Mouse (Mus musculus): ENCODE results near the gene Znrf4.

The Znrf4 gene

DNA sequence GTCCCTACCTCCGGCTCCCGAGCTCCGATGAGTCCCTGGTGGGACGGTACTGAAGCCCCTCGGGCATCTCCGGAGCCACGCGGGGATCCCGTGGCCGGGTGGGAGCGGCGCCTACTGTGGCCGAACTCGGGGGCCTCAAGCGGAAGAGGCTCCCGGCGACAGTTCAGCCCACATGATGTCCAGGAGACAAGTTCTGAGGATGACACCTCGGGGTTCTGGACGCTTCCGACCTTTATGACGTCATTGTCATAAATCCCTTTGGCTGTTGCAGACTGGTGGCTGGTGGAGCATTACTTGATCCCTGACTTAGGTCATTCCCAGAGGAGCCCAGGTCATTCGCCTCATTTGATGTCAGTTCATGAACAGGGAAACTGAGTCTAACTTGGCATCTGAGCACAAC is at the start of gene Znrf4:
TSS of gene Znrf4 (minus strand) at position 122 of the 400 bp plus-strand sequence.
- DNase-seq = no peak

DNA sequence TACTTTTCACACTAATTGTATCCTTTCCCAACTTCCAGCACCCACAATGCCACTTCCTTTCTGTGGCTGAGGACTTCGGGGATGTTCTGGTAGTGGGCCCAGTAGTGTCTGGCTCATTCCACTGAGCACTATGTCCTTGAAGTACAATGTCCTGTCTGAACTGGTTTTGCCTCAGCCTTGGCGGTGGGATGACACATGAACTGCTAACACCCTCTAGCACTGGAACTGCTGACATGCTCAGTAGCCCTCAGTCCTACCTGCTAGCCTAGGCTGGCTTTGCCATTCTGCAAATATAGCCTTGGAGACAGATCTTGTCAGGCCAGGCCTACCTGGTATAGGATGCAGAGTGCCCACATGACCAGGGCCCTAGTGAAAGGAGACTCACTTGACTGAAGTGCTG is 49.6 kb upstream of the Znrf4 start:
- DNase-seq = no peak

DNA sequence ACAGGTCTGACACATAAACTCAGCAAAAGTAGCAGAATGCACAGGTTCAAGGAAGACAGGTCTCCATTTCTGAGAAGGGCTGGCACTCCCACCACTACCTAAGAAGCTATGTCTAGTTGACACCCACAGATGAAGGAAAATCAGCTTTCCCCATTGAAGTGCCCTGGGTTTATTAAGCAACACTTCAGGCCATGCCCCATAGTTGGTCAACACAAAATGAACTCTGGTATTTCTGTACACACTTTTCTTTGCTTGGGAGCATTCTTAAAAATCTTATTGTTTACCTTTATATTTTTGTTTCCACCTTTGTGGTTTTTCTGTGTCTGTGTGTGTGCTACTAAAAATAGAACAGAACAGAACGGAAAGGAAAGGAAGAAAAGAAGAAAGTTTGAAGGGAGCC is 47.9 kb upstream of the Znrf4 start:
- DNase-seq = no peak

DNA sequence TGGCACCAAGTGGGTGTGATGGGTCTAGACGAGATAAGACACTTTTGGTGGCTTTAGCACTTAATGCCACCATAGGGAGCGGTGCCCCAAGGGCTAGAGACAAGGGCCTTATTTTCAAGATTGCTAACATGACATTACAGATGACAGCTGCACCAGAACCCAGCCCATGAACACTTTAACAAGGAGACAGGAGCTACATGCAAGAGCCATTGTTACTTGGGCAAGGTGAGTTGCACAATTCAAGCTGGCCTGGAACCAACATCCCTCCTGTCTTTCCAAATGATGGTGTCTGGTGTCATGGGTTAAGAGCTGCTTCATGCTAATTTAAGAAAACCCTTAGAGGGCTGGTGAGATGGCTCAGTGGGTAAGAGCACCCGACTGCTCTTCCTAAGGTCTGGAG is 47.2 kb upstream of the Znrf4 start:
- DNase-seq = no peak

DNA sequence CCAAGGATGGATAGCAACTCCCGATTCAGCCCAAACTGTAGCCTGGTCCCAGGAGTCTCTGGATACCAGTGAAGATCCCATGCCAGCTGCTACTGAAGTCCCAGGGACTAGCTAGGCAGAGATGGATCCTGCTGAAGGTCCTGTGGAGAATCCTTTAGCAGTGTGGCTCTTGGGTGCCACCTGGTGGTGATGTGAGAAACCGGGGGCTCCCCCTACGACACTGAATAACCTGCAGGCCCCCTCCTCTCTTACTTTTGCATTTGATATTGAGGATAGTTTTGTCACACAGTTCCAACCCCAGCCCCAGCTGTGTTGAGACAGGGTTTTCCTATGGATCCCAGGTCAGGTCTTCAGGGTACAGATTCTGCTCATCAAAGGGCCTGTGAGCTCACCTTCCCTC is 46.2 kb upstream of the Znrf4 start:
- peak; percentile 39 for DNase-seq

DNA sequence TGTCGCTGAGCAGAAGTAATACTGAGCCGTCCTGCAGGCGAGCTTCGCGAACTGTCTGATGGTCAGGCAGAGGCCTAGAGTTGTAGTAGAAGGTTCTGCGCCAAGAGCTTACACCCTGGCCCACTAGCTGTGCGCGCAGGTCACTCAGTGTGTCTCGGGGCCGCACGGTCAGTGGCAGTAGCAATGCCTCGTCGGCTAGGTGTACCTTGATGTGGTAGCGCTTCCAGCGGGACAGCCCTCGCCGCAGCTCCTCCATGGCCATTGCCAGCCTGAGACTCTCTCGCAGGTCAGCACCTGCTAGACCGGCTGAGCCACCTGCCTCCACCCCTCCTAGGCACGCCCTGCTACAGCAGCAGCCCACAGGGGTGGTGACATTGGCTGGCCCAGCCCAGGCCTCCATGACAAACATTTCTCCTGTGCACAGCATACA is 41.9 kb upstream of the Znrf4 start, which contains the start of gene Gm20219:
TSS of gene Gm20219 (minus strand) at position 266 of the 430 bp plus-strand sequence.
- DNase-seq = peak; percentile 34

DNA sequence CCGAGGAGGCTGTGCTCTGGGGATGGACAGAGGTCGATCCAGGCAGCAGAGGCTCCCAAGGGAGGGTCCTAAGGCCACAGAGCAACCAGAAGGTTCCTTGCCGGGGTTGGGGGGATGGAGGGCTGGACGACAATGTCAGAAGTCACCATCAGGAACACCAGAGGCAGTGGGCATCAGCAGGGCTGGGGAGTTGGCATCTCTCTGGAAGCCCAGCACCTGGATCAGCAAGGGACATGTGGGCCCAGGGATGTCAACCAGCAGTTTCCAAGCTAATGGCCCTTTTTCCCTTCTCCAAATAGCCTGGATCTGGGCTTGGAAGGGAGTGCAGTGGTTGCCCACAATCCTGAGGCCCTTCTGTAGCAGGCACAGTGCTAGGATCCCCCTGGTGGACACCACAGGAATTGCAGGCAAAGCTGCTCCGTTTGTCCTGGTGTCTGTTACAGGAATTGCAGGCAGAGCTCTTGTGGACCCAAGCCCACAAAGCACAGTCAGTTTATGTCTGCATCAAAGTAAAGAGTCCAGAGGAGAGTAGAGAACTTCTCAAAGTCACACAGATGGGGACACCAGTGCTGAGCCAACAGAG is 40.6 kb upstream of the Znrf4 start:
- peak; percentile 51 for DNase-seq

DNA sequence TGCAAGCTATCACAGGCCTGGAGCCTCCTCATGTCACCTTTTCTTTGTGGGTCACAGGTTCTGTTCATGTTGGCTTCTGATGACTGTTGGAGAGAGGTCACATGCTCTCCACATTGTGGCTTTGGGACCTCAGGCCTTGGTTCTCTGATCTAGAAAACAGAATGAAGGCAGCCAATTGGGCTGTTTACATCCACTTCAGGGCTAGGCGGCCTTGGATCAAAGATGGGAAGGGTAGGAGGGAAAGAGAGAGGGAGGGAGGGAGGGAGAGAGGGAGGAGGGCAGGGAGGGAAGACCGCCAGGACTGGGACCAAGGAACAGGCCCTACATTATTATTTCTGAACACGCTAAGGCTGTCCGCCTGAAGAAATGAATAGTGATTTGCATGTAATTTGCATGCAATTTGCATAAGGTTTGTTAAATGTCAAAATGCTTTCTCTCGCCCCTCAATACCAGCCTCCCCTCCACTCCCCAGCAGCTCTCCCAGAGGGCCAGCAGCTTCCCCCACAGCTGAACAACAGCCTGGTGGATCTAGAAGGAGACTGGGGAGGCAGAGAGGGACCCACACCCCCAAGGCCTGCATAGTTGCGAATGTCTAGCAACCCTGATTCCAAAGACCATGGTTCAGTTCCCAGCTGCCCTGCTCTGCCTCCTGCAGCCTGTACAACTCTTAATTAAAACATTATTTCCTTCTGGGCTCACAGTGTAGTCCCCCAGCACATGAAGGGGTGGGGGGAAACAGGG is 39.8 kb upstream of the Znrf4 start:
- DNase-seq = no peak

DNA sequence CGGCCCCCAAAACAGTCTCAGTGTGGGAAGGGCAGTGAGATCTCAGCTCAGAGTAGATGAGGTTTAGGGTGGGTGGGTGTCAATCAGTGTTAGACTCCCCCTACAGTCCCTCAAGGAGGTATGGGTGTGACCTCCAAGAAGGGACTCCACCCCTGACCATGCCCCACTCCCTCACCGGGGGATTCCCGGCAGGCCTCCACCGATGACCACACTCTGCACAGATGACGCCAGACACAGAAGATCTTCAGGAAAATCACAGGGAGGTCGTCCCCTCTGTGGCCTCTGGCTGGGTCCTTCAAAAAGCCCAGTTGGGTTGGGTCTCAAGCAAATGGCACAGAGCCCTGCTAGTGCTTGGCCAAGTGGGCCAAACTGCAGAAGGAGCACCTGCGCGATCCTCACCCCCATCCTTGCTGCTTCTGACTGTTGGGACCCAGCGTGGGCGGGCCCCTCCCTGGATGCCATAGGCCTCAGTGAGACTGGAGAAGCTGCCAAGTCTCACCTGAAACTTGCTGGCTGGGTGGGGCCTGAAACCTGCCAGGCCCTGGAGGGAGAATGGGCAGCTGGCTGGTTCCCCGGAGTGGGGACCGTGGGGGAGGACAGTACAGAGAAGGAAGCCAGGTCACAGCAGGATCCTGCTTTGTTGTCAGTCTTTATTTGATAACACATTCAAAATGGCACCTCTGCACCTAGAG is 38.7 kb upstream of the Znrf4 start:
- DNase-seq = no peak

DNA sequence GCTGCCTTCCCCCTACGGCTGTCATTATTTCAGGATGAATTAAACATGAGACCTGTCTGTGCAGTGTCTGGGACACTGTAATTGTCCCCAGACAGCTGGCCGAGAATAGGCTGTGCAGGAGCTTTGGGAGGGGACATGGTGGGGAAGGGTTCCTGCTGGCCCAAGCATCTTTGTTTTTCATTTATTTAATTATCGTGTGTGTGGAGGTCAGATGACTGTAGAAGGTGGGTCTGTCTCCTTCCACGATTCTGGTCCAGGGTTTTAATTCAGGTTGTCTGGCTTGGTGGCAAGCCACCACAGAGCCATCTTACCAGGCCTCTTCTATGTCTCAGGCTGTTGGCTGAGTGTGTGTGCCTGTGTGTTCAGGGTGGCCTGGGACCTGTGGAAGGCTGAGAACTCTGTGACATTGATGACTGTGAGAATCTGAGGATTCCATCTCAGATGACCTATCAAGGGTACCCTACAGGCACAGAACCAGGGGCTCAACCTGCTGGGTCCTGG is 36.4 kb upstream of the Znrf4 start:
- no peak for DNase-seq

DNA sequence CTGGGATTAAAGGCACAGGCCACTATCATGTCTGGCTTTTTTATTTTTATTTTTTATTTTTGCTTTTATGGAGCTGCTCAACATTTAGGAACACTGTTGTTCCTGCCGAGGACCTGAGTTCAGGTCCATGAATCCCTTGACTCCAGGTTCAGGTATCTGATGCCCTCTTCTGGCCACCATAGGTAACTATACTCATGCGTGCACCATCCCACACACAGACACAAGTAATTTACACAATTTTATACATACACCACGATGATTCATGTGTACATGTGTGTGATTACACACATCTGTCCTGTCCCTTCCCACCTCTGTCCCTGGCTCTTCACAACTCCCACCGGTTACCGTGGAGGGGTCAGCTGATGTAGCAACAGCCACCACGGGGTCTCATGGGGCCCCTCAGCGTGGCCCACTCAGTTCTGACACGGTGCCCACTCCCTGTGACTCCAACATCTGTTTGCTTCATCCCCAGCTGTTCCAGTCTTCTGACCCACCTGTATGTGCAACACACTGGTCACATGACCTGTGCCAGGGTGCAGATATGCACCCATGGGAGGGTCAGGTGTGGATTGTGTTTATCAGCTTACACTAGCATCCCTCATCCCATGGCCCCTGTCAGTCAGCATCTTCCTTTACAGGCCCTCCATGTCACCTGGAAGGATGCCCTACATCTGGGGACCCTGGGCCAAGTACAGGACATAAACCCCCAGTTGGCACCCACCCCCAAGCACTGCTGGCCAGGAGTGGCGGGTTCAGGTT is 35.8 kb upstream of the Znrf4 start:
- DNase-seq = no peak

DNA sequence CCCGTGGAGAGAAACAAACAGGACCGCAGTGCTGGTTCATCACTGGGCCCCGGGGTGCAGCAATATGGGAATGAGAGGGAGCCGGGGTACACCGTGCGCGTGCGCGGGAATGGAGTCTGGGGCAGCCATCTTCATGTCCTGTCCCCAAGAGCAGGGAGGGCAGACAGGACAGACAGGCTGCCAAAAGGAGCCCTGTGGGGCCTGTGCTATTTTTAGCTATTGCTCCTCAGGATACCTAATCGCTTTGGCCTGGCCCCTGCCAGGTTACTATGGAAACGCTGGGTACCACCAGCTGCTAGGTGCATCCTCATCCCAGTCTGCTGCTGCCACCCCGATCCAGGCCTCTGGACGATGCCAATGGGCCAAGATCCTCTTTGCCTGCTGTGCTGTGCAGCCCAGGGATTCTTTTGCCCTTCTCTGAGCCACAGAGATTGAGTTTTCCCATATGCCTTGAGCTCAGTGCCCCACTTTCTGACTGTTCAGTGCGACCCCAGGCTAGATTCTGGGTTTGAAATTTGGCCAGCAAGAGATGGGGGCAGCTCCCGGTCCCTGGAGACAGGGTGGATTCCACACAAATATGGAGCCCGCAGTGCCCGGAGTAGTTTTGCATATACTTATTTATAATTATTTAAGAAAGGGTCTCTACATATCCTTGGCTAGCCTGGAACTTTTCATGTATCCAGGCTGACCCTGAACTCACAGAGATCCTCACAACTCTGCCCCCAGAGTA is 35.0 kb upstream of the Znrf4 start:
- DNase-seq = no peak

DNA sequence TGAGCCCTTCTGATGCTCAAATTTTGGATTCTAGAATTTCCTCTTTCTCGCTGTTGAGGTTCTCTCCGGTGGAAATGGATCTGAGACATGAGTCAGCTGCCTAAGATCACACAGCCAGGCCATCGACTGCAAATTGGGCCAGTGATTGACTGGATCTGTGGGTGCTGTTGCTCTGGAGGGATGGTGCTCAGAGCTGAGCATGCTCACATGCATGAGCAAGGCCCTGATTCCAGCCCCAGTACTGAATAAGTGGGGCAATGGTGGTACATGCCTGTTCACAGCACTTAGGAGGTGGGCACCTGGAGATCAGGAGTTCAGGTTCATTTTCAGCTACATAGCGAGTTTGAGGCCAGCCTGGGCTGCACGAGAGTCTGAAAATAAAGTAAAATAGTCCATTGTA is 34.3 kb upstream of the Znrf4 start:
- DNase-seq = no peak

DNA sequence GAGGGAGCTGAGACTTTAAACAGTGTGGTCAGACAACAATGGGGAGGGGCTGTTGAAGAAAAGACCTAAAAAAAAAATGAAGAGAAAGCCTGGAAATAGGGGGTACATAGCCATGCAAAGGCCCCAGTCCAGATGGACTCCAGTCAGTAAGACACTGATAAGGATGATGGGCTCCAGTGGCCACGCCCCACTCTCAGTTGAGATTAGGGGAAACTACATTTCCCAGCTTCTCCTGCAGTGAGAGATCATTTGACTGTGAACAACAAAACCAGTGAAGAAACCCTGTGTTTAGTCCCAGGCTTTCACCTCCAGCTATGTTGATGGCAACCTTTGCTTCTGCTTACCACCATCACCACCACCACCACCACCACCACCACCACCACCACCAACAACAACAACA is 33.7 kb upstream of the Znrf4 start:
- no peak for DNase-seq

DNA sequence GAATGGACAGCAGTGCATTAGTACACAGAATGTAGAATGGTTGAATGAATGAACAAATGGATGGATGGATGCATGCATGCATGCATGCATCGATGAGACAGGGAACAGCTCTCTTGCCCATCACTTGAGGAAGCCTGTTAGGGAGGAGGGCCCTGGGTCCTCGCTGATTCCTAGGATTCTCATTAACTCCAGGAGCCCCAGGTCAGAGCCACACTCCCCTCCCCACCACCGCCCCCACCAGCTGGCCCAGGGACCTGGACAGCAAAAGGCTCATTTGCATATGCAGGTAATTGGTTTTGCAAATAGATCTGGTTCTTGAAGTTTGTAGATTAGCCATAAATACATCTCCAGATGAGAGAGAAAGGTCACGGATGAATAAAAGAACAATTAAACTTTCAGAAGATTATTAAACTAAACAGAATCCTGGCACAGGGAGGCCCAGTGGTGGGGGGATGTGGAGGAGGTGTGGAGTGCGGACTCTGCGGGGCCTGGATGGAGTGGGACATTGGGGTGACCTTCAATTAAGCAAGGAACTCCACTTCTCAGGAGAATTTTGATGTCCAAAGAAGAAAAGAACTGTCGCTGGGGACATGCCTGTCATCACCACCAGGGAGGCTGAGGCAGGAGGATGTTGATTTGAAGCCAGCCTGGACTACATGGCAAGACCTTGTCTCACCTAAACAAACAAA is 32.6 kb upstream of the Znrf4 start:
- no peak for DNase-seq

DNA sequence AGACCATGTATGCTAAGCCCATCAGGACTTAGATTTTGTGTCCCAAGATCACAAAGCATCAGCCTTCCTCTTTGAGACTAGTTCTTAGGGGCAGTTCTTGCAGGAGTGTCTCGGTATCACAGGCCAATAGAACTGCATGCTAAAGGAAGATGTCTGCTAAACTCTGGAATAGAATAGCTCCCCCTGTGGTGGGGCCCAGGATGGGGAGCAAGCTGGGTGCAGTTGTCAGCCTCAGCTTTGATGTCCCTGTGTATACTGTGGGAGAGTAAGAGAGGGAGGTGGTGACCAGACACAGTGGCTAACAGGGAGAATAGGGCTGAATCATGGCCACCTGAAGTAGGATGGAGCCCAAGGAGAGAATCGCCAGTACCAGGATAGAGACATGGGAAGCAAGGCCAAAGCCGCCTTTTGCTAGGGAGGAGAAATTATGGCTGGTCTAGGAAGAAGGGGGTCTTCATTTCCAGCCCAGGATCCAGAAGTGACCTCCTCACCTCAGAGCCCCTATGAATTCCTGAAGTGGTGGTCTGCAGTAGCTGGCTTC is 31.5 kb upstream of the Znrf4 start:
- no peak for DNase-seq

DNA sequence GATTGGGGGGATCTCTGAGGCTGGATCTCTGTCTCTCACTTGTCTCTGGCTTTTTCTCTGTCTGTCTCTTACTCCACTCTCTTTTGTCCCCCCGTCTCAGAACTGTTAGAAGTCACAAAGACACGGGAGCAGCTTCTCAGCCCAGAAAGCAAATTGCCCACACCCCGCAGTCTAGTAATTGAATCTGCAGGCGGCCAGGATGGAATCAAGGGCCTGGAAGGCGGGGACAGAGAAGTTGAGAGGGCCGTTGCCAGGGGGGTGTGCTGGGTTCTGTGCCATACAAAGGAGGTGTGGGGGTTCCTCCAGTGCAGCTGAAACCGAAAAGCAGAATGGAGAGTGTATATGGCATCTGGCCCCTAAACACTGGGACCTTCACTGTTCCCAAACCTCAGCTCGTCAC is 30.5 kb upstream of the Znrf4 start:
- no peak for DNase-seq

DNA sequence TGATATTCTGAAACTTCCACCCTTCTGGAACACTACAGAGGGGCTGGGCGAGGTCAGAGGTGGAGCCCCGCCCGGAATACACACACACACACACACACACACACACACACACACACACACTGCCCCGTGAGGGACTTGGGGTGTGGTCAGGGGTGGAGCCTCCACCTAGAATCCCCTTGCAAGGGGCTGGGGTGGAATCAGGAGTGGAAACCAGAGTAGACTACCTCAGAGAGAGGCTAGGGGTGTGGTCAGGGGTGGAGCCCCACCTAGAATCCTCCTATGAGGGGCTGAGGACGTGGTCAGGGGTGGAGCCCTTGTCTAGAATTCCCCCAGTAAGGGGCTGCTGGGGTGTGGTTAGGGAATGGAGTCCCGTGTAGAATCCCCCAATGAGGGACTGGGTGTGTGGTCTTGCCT is 28.3 kb upstream of the Znrf4 start:
- no peak for DNase-seq

DNA sequence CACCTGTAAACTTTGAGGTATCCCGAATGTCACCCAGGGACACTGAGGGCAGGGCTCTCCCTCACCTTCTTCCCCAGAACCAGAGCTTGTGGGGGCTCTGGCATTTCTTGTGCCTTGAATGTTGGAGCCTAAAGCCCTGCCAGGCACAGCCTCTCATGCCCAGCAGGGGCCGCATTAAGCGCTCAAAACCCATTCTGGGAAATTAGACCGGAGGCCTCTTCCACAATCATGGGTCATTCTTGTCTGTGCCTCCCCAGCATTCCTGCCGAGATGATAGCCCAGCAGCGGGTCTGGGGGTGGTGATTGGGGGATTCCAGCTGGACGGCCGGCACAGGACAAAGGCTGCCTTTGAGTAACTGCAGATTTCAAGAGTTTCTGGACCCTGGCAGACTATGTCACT is 25.7 kb upstream of the Znrf4 start:
- no peak for DNase-seq

DNA sequence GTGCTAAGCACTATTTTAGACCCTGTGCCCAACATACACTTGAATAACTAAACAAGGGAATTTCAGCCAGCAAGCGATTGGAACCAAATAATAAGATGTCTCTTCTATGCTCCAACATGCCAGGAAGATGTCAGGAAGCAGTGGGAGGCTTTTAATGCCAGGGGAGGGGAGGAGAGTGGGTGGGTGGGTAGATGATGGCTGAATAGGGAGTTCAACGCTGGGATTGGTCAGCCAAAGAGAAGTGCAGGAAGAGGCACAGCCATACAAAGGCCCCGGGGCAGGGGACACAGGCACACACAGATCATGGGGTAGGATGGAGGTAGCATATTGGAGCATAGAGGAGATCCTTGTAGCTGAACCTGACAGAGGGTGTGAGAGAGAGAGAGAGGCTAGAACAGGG is 24.6 kb upstream of the Znrf4 start:
- no peak for DNase-seq

DNA sequence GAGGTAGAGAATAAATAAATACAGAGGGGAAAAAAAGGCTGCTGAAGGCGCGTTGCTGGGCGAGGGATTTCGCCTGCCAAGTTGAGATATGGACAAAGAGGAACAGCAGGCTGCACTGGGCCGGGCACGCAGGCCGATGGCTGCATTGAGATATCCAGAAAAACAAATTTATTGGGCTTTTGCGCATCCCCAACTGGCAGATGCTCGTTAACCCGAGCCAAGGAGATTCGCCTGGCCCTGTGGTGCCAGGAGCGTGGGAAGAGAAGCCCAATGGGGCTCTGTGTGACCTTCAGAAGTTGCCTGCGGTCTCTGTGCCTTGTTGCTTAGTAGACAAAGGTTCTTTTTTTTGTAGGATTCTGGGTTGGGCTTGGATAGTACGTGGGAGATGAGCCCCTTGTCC is 24.0 kb upstream of the Znrf4 start:
- no peak for DNase-seq

DNA sequence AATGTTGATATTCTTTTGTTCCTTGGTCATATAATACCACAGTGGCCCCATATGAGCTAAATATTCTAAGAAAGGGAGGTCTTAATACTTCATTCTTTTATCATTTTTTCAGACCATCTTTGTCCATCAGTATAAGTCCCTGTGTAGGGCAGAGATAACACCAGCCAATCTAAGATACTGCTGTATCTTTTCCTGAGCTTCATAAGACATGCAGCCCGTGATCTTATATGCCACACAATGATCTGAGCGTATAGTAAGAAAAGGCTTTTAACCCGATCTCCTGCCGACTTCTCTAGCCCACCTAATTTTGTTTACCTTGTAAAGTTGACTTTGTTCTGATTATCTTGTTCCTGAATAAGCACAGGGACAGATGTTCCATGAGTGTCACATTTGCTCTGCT is 12.7 kb upstream of the Znrf4 start:
- no peak for DNase-seq

Measured in kidney, adult 11 months (tissue).